Mouse (Mus musculus) ES-Bruce4 (cell line): Measurements from ENCODE around the gene Casc3.

Experiments
- CTCF ChIP-seq: IDR thresholded peaks from one replicate; pipeline ENCODE4 v1.8.1; 2011; ENCODE audit warnings: low read depth, low read length
- EP300 ChIP-seq: IDR thresholded peaks from 2 replicates; pipeline ENCODE4 v1.6.1; 2011; ENCODE audit warnings: low read depth, low read length; ENCODE audit not compliant: insufficient read depth
- POLR2A ChIP-seq: IDR thresholded peaks from one replicate; pipeline ENCODE4 v1.8.1; 2011; ENCODE audit warnings: low read length; ENCODE audit not compliant: insufficient read depth

- no peak for TF ChIP-seq POLR2A
- TF ChIP-seq EP300, result peak; percentile 46; the same call in 1 of the 2 replicates
- TF ChIP-seq CTCF, result no peak
These were observed 44.6 kb downstream of the Casc3 start for GRCm38 (mm10) chr11:98849196-98849894.
